Mouse (Mus musculus) limb, embryonic 13.5 days (tissue): Measurements from ENCODE around the gene Mgp. TPM values are rescaled to one million over a fixed set of nuclear protein-coding genes. Genes with fewer than 3 reads are reported as not detected.
A peak's percentile ranks its signal among the peaks of the same experiment; 100 is the strongest.

ENCODE experiments used
- ATAC-seq: fragments of 200-750 bp; cut with Nextera tagmentation; 2 replicates; pipeline ENCODE4 v1.8.0; 2017; ENCODE audit warnings: low read depth, moderate number of reproducible peaks, moderate TSS enrichment; ENCODE audit not compliant: low FRiP score
- H3K27ac ChIP-seq: fragments of 300-500 bp; sonication (generic); 2 replicates; pipeline ENCODE4 v1.5.1; 2015; ENCODE audit warnings: inconsistent platforms, mild to moderate bottlenecking, moderate library complexity
- H3K27me3 ChIP-seq: fragments of 300-500 bp; sonication (generic); 2 replicates; pipeline ENCODE4 v1.6.1; 2015; ENCODE audit warnings: mild to moderate bottlenecking, inconsistent platforms
- H3K36me3 ChIP-seq: fragments of 300-500 bp; sonication (generic); 2 replicates; pipeline ENCODE4 v1.6.1; 2015; ENCODE audit warnings: inconsistent platforms, mild to moderate bottlenecking, moderate library complexity
- H3K4me1 ChIP-seq: fragments of 300-500 bp; sonication (generic); 2 replicates; pipeline ENCODE4 v1.6.1; 2015; ENCODE audit warnings: inconsistent platforms
- H3K4me2 ChIP-seq: fragments of 300-500 bp; sonication (generic); replicated peaks from 2 replicates; pipeline ENCODE4 v1.6.1; 2015; ENCODE audit warnings: inconsistent platforms, mild to moderate bottlenecking, moderate library complexity
- H3K4me3 ChIP-seq: fragments of 300-500 bp; sonication (generic); 2 replicates; pipeline ENCODE4 v1.5.1; 2015; ENCODE audit warnings: moderate library complexity, mild to moderate bottlenecking, inconsistent platforms
- H3K9ac ChIP-seq: fragments of 300-500 bp; sonication (generic); 2 replicates; pipeline ENCODE4 v1.6.1; 2015; ENCODE audit warnings: mild to moderate bottlenecking, inconsistent platforms
- H3K9me3 ChIP-seq: fragments of 300-500 bp; sonication (generic); 2 replicates; pipeline ENCODE4 v1.6.1; 2016; ENCODE audit warnings: inconsistent platforms
- WGBS: fragments of 180-500 bp; shearing (Covaris S2); methylation state at CpG from one replicate; pipeline ENCODE4 v1.1.7; 2015; 5-methylcytosine and 5-hydroxymethylcytosine counted together
- polyA plus RNA-seq: library from polyadenylated mRNA; unstranded; fragments of >200 nt; fragmentation: Nextera tagmentation; extraction: Ambion mirVana; gene quantifications from 2 replicates; pipeline ENCODE4 v1.2.1, GENCODE M21; 2015

Gene Mgp
- polyA plus RNA-seq, 1 experiment from 2014 or later = 183 TPM

- no peaks in the 10 kb centered on the region for H3K36me3 ChIP-seq
- no peak for ATAC-seq
- 63% methylated on average over 1 of the region's 2 CpGs for WGBS
- no peaks in the 10 kb centered on the region for H3K9me3 ChIP-seq
- no peaks in the 10 kb centered on the region for H3K27me3 ChIP-seq
- no peak overlapping the region for H3K4me2 ChIP-seq
- H3K27ac ChIP-seq = peak overlapping the region; percentile 85
- peaks cover 32% of the 10 kb centered on the region for H3K4me1 ChIP-seq
- H3K4me3 ChIP-seq = no peak overlapping the region
- H3K9ac ChIP-seq = no peak overlapping the region
Measured at GRCm38 (mm10) chr6:136912751-136913265, 37.2 kb upstream of the Mgp start.

GRCm38 (mm10) chr6:136910247-136910890 lies 34.7 kb upstream of the Mgp start:
- Histone ChIP-seq H3K4me3 (no peak overlapping the region), H3K4me2 (no peak overlapping the region), H3K36me3 (no peaks in the 10 kb centered on the region), H3K4me1 (peaks cover 29% of the 10 kb centered on the region), H3K27me3 (no peaks in the 10 kb centered on the region), H3K27ac (no peak overlapping the region), H3K9ac (no peak overlapping the region), H3K9me3 (no peaks in the 10 kb centered on the region)
- 59% methylated on average over 9 of the region's 9 CpGs for whole genome bisulfite sequencing
- ATAC-seq = peak; percentile 35; the same call in 1 of the 2 replicates

- Histone ChIP-seq H3K4me1 (peaks cover 10% of the 10 kb centered on the region), H3K27ac (no peak overlapping the region), H3K4me2 (no peak overlapping the region), H3K9me3 (no peaks in the 10 kb centered on the region), H3K36me3 (no peaks in the 10 kb centered on the region), H3K4me3 (no peak overlapping the region), H3K27me3 (no peaks in the 10 kb centered on the region), H3K9ac (no peak overlapping the region)
- WGBS = 85% methylated on average over 10 of the region's 10 CpGs
- ATAC-seq = no peak
Measured at GRCm38 (mm10) chr6:136906937-136907293, 31.3 kb upstream of the Mgp start.

GRCm38 (mm10) chr6:136906283-136906936 lies 30.8 kb upstream of the Mgp start:
- no peak for ATAC-seq
- Histone ChIP-seq H3K36me3 (no peaks in the 10 kb centered on the region), H3K27ac (no peak overlapping the region; the same call in 1 of the 2 replicates), H3K9me3 (no peaks in the 10 kb centered on the region), H3K4me3 (no peak overlapping the region), H3K4me2 (no peak overlapping the region), H3K9ac (no peak overlapping the region), H3K4me1 (peaks cover 10% of the 10 kb centered on the region), H3K27me3 (no peaks in the 10 kb centered on the region)
- WGBS = 82% methylated on average over 19 of the region's 19 CpGs

GRCm38 (mm10) chr6:136903885-136904470 lies 28.4 kb upstream of the Mgp start:
- Histone ChIP-seq H3K9ac (no peak overlapping the region), H3K4me1 (no peaks in the 10 kb centered on the region), H3K4me3 (no peak overlapping the region), H3K9me3 (no peaks in the 10 kb centered on the region), H3K36me3 (no peaks in the 10 kb centered on the region), H3K4me2 (no peak overlapping the region), H3K27ac (no peak overlapping the region), H3K27me3 (no peaks in the 10 kb centered on the region)
- no peak for ATAC-seq
- WGBS = 80% methylated on average over 8 of the region's 8 CpGs

- Histone ChIP-seq H3K9me3 (no peaks in the 10 kb centered on the region), H3K4me2 (no peak overlapping the region), H3K27ac (no peak overlapping the region), H3K9ac (no peak overlapping the region), H3K36me3 (no peaks in the 10 kb centered on the region), H3K4me3 (no peak overlapping the region), H3K4me1 (peaks cover 6% of the 10 kb centered on the region; the same call in 1 of the 2 replicates), H3K27me3 (no peaks in the 10 kb centered on the region)
- ATAC-seq = no peak
- 90% methylated on average over 9 of the region's 9 CpGs for WGBS
Measured at GRCm38 (mm10) chr6:136902527-136902926, 26.9 kb upstream of the Mgp start.

GRCm38 (mm10) chr6:136901010-136901409 lies 25.4 kb upstream of the Mgp start:
- WGBS = 56% methylated on average over 2 of the region's 2 CpGs
- H3K27me3 ChIP-seq = no peaks in the 10 kb centered on the region
- ATAC-seq = no peak
- no peak overlapping the region for H3K4me3 ChIP-seq
- peaks cover 6% of the 10 kb centered on the region; the same call in 1 of the 2 replicates for H3K4me1 ChIP-seq
- no peak overlapping the region for H3K27ac ChIP-seq
- H3K36me3 ChIP-seq = no peaks in the 10 kb centered on the region
- no peak overlapping the region for H3K9ac ChIP-seq
- no peak overlapping the region for H3K4me2 ChIP-seq
- H3K9me3 ChIP-seq = no peaks in the 10 kb centered on the region

GRCm38 (mm10) chr6:136900369-136901009 lies 24.9 kb upstream of the Mgp start:
- 77% methylated on average over 4 of the region's 4 CpGs for WGBS
- no peak overlapping the region for H3K27ac ChIP-seq
- no peaks in the 10 kb centered on the region for H3K27me3 ChIP-seq
- H3K36me3 ChIP-seq = no peaks in the 10 kb centered on the region
- ATAC-seq = no peak
- peaks cover 6% of the 10 kb centered on the region; the same call in 1 of the 2 replicates for H3K4me1 ChIP-seq
- H3K4me2 ChIP-seq = no peak overlapping the region
- no peak overlapping the region for H3K9ac ChIP-seq
- no peak overlapping the region for H3K4me3 ChIP-seq
- no peaks in the 10 kb centered on the region for H3K9me3 ChIP-seq

- no peak for ATAC-seq
- Histone ChIP-seq H3K27me3 (no peaks in the 10 kb centered on the region), H3K4me3 (no peak overlapping the region), H3K9me3 (no peaks in the 10 kb centered on the region), H3K4me2 (no peak overlapping the region), H3K4me1 (peaks cover 20% of the 10 kb centered on the region), H3K27ac (no peak overlapping the region), H3K36me3 (no peaks in the 10 kb centered on the region), H3K9ac (no peak overlapping the region)
- 78% methylated on average over 2 of the region's 2 CpGs for WGBS
Measured at GRCm38 (mm10) chr6:136898954-136899353, 23.3 kb upstream of the Mgp start.

GRCm38 (mm10) chr6:136898222-136898621 lies 22.6 kb upstream of the Mgp start:
- Histone ChIP-seq H3K4me3 (no peak overlapping the region), H3K4me2 (no peak overlapping the region), H3K36me3 (no peaks in the 10 kb centered on the region), H3K27ac (no peak overlapping the region), H3K9ac (no peak overlapping the region), H3K4me1 (peaks cover 26% of the 10 kb centered on the region), H3K9me3 (no peaks in the 10 kb centered on the region), H3K27me3 (no peaks in the 10 kb centered on the region)
- 30% methylated on average over 4 of the region's 4 CpGs for WGBS
- no peak for ATAC-seq

GRCm38 (mm10) chr6:136897789-136898188 lies 22.2 kb upstream of the Mgp start:
- Histone ChIP-seq H3K4me1 (peaks cover 28% of the 10 kb centered on the region), H3K36me3 (no peaks in the 10 kb centered on the region), H3K27me3 (no peaks in the 10 kb centered on the region), H3K9ac (no peak overlapping the region), H3K9me3 (no peaks in the 10 kb centered on the region), H3K27ac (no peak overlapping the region), H3K4me3 (no peak overlapping the region), H3K4me2 (no peak overlapping the region)
- 71% methylated on average over 4 of the region's 4 CpGs for WGBS
- ATAC-seq = no peak
